Mouse (Mus musculus): ENCODE data around the gene Ftl1-ps1. TPM values are rescaled to one million over a fixed set of nuclear protein-coding genes. Genes with fewer than 3 reads are reported as not detected.

Ftl1-ps1 gene
- polyA plus RNA-seq (2016; fragmentation: Nextera tagmentation; extraction: Ambion mirVana) = 87.6 and 99.5 TPM in 2 replicates

DNA sequence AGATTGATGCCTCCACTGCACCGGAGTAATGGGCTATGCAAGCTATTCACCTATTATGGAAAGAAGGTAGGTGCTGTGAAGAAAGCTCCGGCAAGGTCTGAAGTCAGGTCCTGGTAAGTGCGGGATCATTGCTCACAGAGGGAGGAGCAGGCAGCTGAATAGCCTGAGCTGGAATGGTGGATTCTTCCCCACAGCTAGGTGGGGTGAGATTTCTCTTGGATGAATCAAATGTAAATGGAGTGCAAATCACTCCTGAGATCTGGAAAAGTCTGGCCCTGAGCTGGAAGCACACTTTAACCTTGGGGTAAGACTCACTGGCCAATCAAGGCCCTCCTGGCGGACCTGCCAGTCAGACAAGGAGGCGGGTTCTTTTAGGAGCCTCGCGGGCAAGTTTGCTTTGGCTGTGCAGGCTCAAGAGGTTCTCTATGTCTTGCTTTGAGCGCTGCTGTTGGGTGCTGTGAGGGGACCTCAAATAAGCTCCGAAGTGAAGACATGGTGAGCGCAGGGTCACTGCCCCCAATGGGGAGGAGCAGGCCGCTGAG, at the start of gene Ftl1-ps1:
TSS of gene Ftl1-ps1 (plus strand) at position 397 of the 542 bp plus-strand sequence.
- Histone ChIP-seq H3K4me1 (no peaks in the 10 kb centered on the region), H3K27ac (no peak within 1 kb of the TSS), H3K36me3 (replicated peaks) (no peaks in the 10 kb centered on the region), H3K4me2 (peak within 1 kb of the TSS; percentile 27), H3K4me3 (replicated peaks) (no peak within 1 kb of the TSS), H3K9ac (no peak within 1 kb of the TSS), H3K9me3 (no peaks in the 10 kb centered on the region), H3K27me3 (0 out of 2 replicates have a peak, but pooled peaks cover 4% of the 10 kb centered on the region)
- WGBS = 11% methylated on average over 11 of the region's 11 CpGs
- ATAC-seq (ENCODE audit: low FRiP score) = no peak

DNA sequence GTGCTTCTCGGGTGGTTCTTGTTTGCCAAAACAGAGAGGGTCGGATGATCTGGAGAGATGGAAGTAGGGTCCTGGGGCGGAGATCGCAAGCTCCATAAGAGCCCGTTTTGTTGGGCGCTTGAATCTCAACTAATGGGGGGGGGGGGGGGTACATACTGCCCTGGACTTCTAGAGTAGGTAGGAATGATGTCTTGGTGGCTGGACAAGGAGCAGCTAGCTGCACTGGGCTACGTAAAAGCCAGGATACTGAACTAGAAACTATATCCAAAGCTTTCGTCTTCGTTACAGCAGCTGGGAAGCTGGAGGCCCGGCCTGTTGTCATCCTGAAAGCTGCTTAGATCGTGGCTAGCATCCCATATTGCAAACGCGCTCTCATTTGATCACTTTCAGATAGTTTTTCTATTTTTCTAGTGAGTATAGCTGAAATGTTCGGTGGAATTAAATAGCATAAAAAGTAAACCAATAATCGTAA, 49.0 kb upstream of the Ftl1-ps1 start:
- H3K4me2 ChIP-seq = peak overlapping the region; percentile 53
- peak overlapping the region; percentile 37; the same call in 1 of the 2 replicates for H3K27ac ChIP-seq
- peak overlapping the region; percentile 77 for H3K9ac ChIP-seq
- peak; percentile 63; the same call in 1 of the 2 replicates for ATAC-seq (ENCODE audit: low FRiP score)
- 1% methylated on average over 15 of the region's 15 CpGs for WGBS
- H3K4me3 ChIP-seq (replicated peaks) = peak overlapping the region; percentile 57
- H3K27me3 ChIP-seq = no peaks in the 10 kb centered on the region
- H3K4me1 ChIP-seq = peaks cover 20% of the 10 kb centered on the region
- peaks cover 23% of the 10 kb centered on the region for H3K36me3 ChIP-seq (replicated peaks)
- no peaks in the 10 kb centered on the region for H3K9me3 ChIP-seq

GRCm38 (mm10) chr13:74356491-74356890, 43.0 kb upstream of the Ftl1-ps1 start:
- no peak for ATAC-seq (ENCODE audit: low FRiP score)
- Histone ChIP-seq H3K4me3 (replicated peaks) (no peak overlapping the region), H3K27ac (no peak overlapping the region), H3K9ac (no peak overlapping the region), H3K36me3 (replicated peaks) (peaks cover 66% of the 10 kb centered on the region), H3K4me2 (no peak overlapping the region), H3K27me3 (no peaks in the 10 kb centered on the region), H3K4me1 (no peaks in the 10 kb centered on the region), H3K9me3 (no peaks in the 10 kb centered on the region)
- 95% methylated on average over 13 of the region's 13 CpGs for WGBS

DNA sequence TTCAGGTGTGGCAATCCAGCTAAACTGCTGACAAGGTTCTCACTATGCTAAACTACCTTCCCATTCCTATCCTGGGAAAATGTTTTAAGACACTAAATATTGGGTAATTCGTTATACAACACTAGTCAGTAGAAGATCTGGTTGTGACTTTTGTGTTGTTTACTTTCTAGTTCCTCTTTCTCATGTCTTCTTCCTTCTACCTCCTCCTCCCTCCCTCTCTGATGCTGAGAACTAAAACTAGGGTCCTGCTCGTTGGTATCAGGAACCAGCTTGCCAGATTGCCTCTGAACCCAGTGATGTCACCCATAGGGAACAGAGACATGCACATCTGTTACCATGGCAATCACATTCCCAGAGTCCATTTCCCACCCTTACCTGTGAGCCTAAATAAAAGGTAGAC, 37.3 kb upstream of the Ftl1-ps1 start:
- Histone ChIP-seq H3K27ac (no peak overlapping the region), H3K9ac (no peak overlapping the region), H3K4me1 (no peaks in the 10 kb centered on the region), H3K4me3 (replicated peaks) (no peak overlapping the region), H3K9me3 (no peaks in the 10 kb centered on the region), H3K4me2 (no peak overlapping the region), H3K36me3 (replicated peaks) (peaks cover 35% of the 10 kb centered on the region), H3K27me3 (no peaks in the 10 kb centered on the region)
- ATAC-seq (ENCODE audit: low FRiP score) = no peak
- WGBS = 84% methylated on average over 2 of the region's 2 CpGs

- 92% methylated on average over 13 of the region's 13 CpGs for WGBS
- Histone ChIP-seq H3K4me2 (no peak overlapping the region), H3K9me3 (no peaks in the 10 kb centered on the region), H3K27me3 (no peaks in the 10 kb centered on the region), H3K4me1 (no peaks in the 10 kb centered on the region), H3K27ac (no peak overlapping the region), H3K36me3 (replicated peaks) (peaks cover 29% of the 10 kb centered on the region), H3K4me3 (replicated peaks) (no peak overlapping the region), H3K9ac (no peak overlapping the region)
- ATAC-seq (ENCODE audit: low FRiP score) = peak; percentile 30; the same call in 1 of the 2 replicates
Measured at GRCm38 (mm10) chr13:74363176-74363858, 36.2 kb upstream of the Ftl1-ps1 start.

DNA sequence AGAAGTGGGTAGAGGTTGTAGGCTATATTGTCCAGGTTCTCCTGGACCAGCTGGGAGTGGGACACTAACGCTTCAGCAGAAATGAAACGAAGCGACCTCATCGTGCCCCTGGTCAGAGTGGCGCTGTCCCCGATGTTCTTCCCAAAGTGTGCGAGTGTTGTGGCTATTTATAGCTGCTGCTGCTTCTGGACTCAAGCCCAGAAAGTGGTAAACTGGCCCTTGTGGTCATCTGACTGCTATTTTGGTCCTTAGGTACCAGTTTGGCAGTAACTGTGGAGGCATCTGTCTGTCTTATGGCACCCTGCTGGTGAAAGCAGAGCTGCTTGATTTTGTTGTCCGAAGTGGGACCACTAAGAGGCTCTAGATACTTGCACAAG, 35.6 kb upstream of the Ftl1-ps1 start, which contains the start of gene Lrrc14b:
TSS of gene Lrrc14b (minus strand) at position 147 of the 377 bp plus-strand sequence.
- Histone ChIP-seq H3K36me3 (replicated peaks) (peaks cover 24% of the 10 kb centered on the region), H3K9me3 (no peaks in the 10 kb centered on the region), H3K4me3 (replicated peaks) (no peak within 1 kb of the TSS), H3K27ac (no peak within 1 kb of the TSS), H3K9ac (no peak within 1 kb of the TSS), H3K4me2 (no peak within 1 kb of the TSS), H3K4me1 (no peaks in the 10 kb centered on the region), H3K27me3 (no peaks in the 10 kb centered on the region)
- 89% methylated on average over 8 of the region's 8 CpGs for WGBS
- no peak for ATAC-seq (ENCODE audit: low FRiP score)

DNA sequence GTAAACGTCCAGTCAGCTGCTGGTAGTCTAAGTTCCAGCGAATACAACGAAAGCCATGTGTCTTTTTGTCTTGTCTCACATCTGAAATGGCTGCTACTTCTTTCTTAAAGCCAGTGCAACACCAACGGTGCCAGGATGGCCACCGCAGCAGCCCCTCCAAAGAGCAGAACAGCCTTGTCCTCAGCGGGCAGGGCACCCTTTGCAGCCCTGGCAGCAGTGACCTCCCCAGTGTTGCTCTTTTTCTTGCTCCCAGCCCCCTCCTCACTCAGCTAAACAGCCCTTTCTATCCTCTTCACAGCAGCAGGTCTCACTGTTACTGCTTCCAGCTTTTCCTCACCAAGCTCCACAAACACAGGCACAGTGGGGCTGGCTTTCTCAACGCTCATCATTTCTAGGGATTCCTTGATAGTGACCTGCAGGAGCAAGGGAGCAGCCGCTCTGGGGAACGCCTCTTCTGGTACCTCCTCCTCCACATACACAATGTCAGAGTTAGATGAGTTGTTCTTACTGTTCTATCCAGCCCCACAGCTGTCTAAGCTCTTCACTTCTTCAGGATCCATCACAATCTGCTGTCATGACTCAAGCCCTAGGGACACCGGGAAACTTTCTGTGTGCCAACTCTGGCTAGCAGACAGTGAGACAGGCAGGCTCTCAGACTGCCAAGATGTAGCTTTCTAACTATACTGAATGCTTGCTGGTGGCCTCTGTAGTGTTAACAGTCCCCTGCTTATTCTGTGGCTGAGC, 17.8 kb upstream of the Ftl1-ps1 start:
- H3K4me3 ChIP-seq (replicated peaks) = no peak overlapping the region
- ATAC-seq (ENCODE audit: low FRiP score) = peak; percentile 11; the same call in 1 of the 2 replicates
- H3K27ac ChIP-seq = no peak overlapping the region
- no peaks in the 10 kb centered on the region for H3K9me3 ChIP-seq
- WGBS = 68% methylated on average over 10 of the region's 10 CpGs
- H3K36me3 ChIP-seq (replicated peaks) = no peaks in the 10 kb centered on the region
- H3K27me3 ChIP-seq = 0 out of 2 replicates have a peak, but pooled peaks cover 5% of the 10 kb centered on the region
- no peak overlapping the region for H3K4me2 ChIP-seq
- no peak overlapping the region for H3K9ac ChIP-seq
- H3K4me1 ChIP-seq = peaks cover 12% of the 10 kb centered on the region; the same call in 1 of the 2 replicates

GRCm38 (mm10) chr13:74382289-74382688, 17.2 kb upstream of the Ftl1-ps1 start:
- Histone ChIP-seq H3K4me2 (no peak overlapping the region), H3K4me1 (peaks cover 12% of the 10 kb centered on the region; the same call in 1 of the 2 replicates), H3K27me3 (0 out of 2 replicates have a peak, but pooled peaks cover 5% of the 10 kb centered on the region), H3K9ac (no peak overlapping the region), H3K36me3 (replicated peaks) (no peaks in the 10 kb centered on the region), H3K27ac (no peak overlapping the region), H3K9me3 (no peaks in the 10 kb centered on the region), H3K4me3 (replicated peaks) (no peak overlapping the region)
- 20% methylated on average over 3 of the region's 3 CpGs for WGBS
- peak; percentile 30; the same call in 1 of the 2 replicates for ATAC-seq (ENCODE audit: low FRiP score)

GRCm38 (mm10) chr13:74389730-74390129, 9.8 kb upstream of the Ftl1-ps1 start:
- H3K4me3 ChIP-seq (replicated peaks) = peak overlapping the region; percentile 56
- no peak overlapping the region for H3K9ac ChIP-seq
- H3K9me3 ChIP-seq = no peaks in the 10 kb centered on the region
- 68% methylated on average over 6 of the region's 6 CpGs for WGBS
- H3K4me1 ChIP-seq = peaks cover 6% of the 10 kb centered on the region; the same call in 1 of the 2 replicates
- H3K27me3 ChIP-seq = no peaks in the 10 kb centered on the region
- no peak for ATAC-seq (ENCODE audit: low FRiP score)
- H3K27ac ChIP-seq = no peak overlapping the region
- no peaks in the 10 kb centered on the region for H3K36me3 ChIP-seq (replicated peaks)
- peak overlapping the region; percentile 63 for H3K4me2 ChIP-seq

DNA sequence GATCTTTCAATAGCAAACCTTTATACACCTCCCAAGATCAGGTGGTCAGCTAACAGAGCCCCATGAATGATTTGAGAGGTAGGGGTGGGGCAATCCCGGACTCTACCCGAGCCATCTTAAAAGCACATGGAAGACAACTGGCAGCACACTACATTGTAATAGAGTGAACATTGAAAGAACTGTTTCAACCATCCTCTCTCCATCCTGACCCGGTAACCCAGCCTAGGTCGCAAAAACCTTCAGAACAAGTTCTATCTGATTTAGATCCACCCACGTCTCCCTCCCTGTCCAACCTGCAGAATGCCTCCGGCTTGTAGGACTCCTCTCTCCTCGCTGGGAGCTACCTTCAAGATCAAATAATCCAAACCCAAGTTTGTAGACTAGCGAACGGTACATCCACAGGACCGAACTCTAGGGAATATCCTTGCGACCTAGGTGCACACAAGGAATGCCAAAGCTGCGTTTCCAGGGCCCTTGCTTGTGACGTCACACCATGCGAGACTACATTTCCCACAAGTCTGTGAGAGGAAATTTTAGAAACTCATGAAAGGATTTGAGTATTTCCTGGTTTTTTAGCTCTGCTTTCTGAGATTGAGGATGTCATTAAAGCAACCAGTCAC, 9.0 kb upstream of the Ftl1-ps1 start, which contains the start of gene Zfp72:
TSS of gene Zfp72 (minus strand) at position 466 of the 620 bp plus-strand sequence.
- WGBS = 3% methylated on average over 14 of the region's 14 CpGs
- Histone ChIP-seq H3K9ac (peak within 1 kb of the TSS; percentile 50), H3K4me1 (peaks cover 6% of the 10 kb centered on the region; the same call in 1 of the 2 replicates), H3K36me3 (replicated peaks) (no peaks in the 10 kb centered on the region), H3K4me3 (replicated peaks) (peak within 1 kb of the TSS; percentile 56), H3K27ac (no peak within 1 kb of the TSS), H3K4me2 (peak within 1 kb of the TSS; percentile 63), H3K27me3 (no peaks in the 10 kb centered on the region), H3K9me3 (no peaks in the 10 kb centered on the region)
- peak; percentile 90 for ATAC-seq (ENCODE audit: low FRiP score)

DNA sequence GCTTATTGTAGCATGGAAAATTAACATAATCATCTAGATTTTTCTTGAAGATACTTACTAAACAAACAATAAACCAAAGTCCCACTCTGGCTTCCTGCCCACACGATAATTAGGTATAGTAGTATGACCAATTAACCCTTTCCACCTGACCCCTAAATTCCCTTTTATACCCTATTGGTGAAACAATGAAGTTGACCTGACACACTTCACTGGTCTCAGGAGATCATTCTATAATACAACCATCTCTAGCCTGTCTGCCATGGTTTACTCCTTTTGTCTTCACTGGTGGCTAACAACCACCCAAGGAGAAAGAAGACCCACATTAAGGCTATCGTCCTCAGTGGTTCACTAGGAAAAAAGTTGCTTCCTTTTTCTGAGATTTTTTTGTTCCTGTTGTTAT, 8.3 kb upstream of the Ftl1-ps1 start:
- H3K36me3 ChIP-seq (replicated peaks) = no peaks in the 10 kb centered on the region
- H3K4me3 ChIP-seq (replicated peaks) = no peak overlapping the region
- peaks cover 6% of the 10 kb centered on the region; the same call in 1 of the 2 replicates for H3K4me1 ChIP-seq
- 76% methylated on average over 2 of the region's 2 CpGs for WGBS
- ATAC-seq (ENCODE audit: low FRiP score) = peak; percentile 65
- H3K27me3 ChIP-seq = no peaks in the 10 kb centered on the region
- H3K27ac ChIP-seq = no peak overlapping the region
- H3K9me3 ChIP-seq = no peaks in the 10 kb centered on the region
- H3K9ac ChIP-seq = no peak overlapping the region
- H3K4me2 ChIP-seq = no peak overlapping the region

Data from forebrain, embryonic 12.5 days (tissue).